Mouse (Mus musculus) monocyte, adult 2 months (primary cell): ENCODE results near the gene Lgi4.

ENCODE experiments used
- DNase-seq, 2 experiments: peaks; one replicate each; pipeline ENCODE4 v3.0.0; 2022; ENCODE audit warnings: low spot score in 2 of 2, low read depth in 1 of 2

Gene Lgi4

GRCm38 (mm10) chr7:31076492-31076891 lies 17.4 kb downstream of the Lgi4 start, which contains the start of gene Fxyd3:
Fxyd3 (minus strand) TSS chr7:31076704.
- no peak for DNase-seq

DNA sequence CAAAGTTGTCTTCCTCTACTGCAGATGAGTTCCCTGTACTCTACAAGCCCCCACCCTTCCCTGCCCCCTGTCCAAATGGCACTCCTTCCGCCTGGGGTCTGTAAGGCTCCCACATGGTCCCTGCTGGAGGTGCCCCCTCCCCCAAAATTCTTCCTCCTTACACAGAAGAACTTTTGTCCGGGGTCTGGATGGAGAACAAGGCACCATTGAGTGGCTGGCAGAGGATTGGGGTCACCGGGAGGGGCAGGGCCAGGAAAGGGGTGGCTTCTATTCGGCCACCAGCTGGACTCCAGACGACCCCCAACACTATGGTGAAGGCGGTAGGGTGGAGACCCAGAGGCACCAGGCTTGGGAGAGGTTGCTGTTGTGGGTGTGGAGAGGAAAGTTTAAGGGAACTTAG lies 18.3 kb downstream of the Lgi4 start:
- no peak for DNase-seq

- DNase-seq: no peak
These were observed 18.8 kb downstream of the Lgi4 start for GRCm38 (mm10) chr7:31077885-31078445.

DNA sequence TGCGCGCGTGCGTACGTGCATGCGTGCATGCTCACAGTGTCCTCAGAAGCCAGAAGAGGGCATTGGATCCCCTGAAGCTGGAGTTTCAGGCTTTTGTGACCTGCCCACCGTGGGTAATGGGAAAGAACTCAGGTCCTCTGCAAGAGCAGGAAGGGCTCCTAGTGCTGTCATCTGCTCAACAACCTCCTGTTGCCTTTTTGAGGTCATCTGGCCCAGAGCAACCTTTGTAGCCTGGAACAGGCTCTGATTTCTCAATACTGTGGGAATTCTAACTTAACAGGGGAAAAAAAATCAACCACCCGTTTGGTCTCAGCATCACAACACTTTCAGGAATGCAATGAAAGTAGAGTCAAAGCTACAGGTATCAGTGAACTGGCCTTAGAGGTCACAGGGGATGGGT lies 20.5 kb downstream of the Lgi4 start:
- no peak for DNase-seq

- no peak for DNase-seq
These were observed 21.5 kb downstream of the Lgi4 start for GRCm38 (mm10) chr7:31080611-31081010.

GRCm38 (mm10) chr7:31081106-31081505 lies 22.0 kb downstream of the Lgi4 start:
- DNase-seq: no peak

GRCm38 (mm10) chr7:31082106-31082505 lies 23.0 kb downstream of the Lgi4 start:
- no peak for DNase-seq

- no peak for DNase-seq
These were observed 23.9 kb downstream of the Lgi4 start for GRCm38 (mm10) chr7:31082831-31083588.

DNA sequence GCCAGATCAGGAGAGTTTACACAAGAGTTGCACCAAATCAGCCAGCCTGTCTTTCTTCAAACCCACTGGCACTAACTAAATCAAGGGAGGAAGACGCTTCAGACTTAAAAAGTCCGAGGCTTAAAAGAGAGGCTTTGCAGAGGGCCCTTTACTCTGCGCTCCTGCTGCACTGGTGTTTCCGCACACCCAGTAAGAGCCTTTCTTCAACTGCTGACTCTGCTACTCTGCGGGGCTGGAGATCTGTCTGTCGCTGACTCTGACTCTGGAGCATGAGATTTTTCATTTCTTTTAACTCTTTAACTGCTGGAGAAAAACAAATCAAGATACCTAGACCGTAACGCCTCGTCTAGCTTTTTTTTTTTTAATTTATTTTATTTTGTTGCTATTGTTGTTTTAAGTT lies 25.0 kb downstream of the Lgi4 start:
- DNase-seq: no peak

- DNase-seq: no peak
These were observed 26.0 kb downstream of the Lgi4 start for GRCm38 (mm10) chr7:31085171-31085570.

GRCm38 (mm10) chr7:31086175-31086755 lies 27.1 kb downstream of the Lgi4 start:
- no peak for DNase-seq

DNA sequence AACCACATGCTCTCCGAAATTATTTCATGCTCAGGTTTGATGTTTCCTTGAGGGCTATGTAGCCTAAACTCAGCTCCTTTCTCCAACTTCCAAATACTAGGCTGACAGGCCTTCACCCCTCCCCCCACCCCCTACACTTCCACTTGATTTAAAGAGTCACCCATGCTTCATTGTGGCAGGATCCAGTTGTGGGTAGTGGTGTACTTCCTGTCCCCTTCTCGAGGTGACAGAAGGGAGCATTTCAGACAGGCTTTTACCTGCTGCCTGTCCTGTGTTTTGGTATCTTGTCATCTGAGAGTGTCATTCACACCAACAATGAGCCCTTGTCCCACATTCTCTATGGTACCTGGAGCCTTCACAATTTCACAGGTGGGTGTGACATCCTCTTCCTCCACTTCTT lies 28.1 kb downstream of the Lgi4 start:
- DNase-seq: no peak

- DNase-seq: no peak
These were observed 29.1 kb downstream of the Lgi4 start for GRCm38 (mm10) chr7:31088206-31088605.

DNA sequence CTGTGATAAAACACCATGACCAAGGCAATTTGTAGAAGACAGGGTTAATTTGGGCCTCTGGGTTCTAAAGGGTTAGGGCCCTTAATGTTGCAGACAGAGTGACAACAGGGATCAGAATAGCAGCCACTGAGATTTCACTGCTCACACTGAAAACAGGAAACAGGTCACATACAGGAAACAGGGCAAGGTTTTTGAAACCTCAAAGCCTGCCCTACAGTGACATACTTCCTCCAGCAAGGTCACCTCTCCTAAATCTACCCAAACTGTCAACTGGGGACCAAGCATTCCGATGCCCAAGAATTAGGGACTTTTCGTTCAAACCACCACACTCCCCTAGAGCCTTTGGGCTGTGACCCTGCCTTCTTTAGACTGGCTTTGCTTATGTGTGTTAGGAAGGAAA lies 30.6 kb downstream of the Lgi4 start:
- DNase-seq: no peak

GRCm38 (mm10) chr7:31094774-31095501 lies 35.8 kb downstream of the Lgi4 start:
- no peak for DNase-seq

DNA sequence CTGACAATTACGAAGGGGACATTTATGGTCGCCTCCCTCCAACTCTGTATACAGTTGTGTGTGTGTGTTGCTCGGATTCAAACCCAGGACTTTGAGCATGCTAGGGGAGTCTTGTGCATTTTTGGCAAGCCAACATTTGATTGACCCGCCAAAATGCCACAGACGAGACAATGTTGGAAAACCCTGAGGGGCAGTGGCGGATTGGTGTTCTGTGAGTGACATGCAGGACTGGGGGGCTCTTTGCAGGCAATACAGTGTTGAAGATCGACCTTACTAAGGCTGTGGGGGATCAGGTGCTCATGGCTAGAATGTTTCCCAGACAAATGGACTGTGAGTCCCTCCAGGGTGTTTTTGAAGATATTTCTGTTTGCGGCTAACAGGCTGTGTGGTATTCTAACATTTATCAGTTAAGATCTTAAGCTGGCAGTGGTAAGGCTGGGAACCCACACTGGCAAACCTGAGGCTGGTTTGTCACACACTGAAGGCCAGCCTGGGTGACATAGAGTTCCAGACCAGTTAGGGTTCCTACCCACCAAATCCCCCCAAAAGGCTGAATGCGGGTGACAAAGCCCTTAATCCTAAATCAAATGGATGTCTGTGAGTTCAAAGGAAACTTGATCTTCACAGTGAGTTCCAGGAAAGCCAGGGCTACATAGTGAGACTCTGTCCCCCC lies 37.9 kb downstream of the Lgi4 start:
- no peak for DNase-seq

DNA sequence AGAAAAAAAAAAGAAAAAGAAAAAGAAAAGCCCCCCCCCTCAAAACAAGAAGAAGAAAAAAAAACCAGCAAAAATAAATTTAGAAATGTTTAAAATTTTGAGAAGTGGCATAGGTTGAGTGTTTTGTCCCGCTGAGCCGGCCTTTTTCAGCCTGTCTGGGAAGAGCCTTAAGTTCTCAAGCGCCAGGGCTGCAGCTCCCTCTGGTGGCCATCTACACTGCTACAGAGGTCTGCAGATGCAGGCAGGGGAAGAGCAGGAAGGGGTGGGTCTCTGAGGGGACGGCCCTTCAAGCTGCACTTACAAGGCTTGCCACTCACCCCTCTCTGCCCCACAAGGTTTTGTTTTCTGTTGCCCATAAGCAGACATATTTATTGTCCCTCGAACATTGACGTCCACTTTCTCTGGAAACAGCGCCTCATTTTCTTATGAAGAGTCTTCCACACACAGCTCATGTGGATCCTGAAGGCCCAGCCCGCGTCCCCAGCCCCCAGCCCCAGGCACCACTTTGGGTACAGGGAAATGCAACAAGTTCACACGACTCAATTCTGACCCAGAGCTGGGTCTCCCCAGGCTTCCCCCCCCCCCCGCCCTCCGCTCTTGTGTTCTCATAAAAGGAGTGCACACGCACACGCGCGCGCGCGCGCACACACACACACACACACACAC lies 38.6 kb downstream of the Lgi4 start:
- DNase-seq: peak; percentile 66 to 77

GRCm38 (mm10) chr7:31098697-31099611 lies 39.8 kb downstream of the Lgi4 start:
- DNase-seq: no peak

DNA sequence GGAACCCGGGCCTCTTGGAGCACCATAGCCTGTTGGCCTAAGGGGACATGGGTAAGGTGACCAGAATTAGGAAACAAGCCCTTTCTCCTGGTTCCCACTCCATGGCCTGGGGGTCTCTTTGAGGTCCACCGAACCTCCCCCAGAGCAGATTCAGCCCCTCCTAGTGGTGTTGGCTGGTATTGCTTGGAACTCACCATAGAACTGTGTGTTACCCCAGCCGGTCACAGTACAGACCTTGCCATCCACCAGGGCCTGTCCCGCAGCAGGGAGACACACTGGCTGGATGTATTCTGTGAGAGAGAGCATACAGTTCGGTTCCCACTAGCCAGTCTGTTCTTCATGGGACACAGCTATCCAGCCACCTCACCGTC lies 40.5 kb downstream of the Lgi4 start:
- DNase-seq: no peak

GRCm38 (mm10) chr7:31100786-31101185 lies 41.6 kb downstream of the Lgi4 start:
- no peak for DNase-seq
